Mouse (Mus musculus) midbrain, embryonic 15.5 days (tissue): ENCODE data around the gene 4833423E24Rik. TPM values are rescaled to one million over a fixed set of nuclear protein-coding genes. Genes with fewer than 3 reads are reported as not detected.

Source experiments
- ATAC-seq: fragments of 200-750 bp; cut with Nextera tagmentation; replicated peaks from 2 replicates; pipeline ENCODE4 v1.8.0; 2017; ENCODE audit warnings: moderate TSS enrichment
- H3K27ac ChIP-seq: fragments of 300-500 bp; sonication (generic); 2 replicates; pipeline ENCODE4 v1.5.1; 2015; ENCODE audit warnings: mild to moderate bottlenecking, inconsistent platforms
- H3K27me3 ChIP-seq: fragments of 300-500 bp; sonication (generic); replicated peaks from 2 replicates; pipeline ENCODE4 v1.6.1; 2015; ENCODE audit warnings: inconsistent platforms
- H3K36me3 ChIP-seq: fragments of 300-500 bp; sonication (generic); replicated peaks from 2 replicates; pipeline ENCODE4 v1.6.1; 2015; ENCODE audit warnings: inconsistent platforms
- H3K4me1 ChIP-seq: fragments of 300-500 bp; sonication (generic); 2 replicates; pipeline ENCODE4 v1.6.1; 2015; ENCODE audit warnings: inconsistent platforms
- H3K4me2 ChIP-seq: fragments of 300-500 bp; sonication (generic); 2 replicates; pipeline ENCODE4 v1.6.1; 2015; ENCODE audit warnings: inconsistent platforms, mild to moderate bottlenecking, moderate library complexity
- H3K4me3 ChIP-seq: fragments of 300-500 bp; sonication (generic); 2 replicates; pipeline ENCODE4 v1.5.1; 2015; ENCODE audit warnings: mild to moderate bottlenecking, inconsistent platforms
- H3K9ac ChIP-seq: fragments of 300-500 bp; sonication (generic); 2 replicates; pipeline ENCODE4 v1.6.1; 2015; ENCODE audit warnings: mild to moderate bottlenecking, inconsistent platforms
- H3K9me3 ChIP-seq: fragments of 300-500 bp; sonication (generic); 2 replicates; pipeline ENCODE4 v1.6.1; 2016; ENCODE audit warnings: inconsistent platforms
- WGBS: fragments of 180-500 bp; shearing (Covaris S2); methylation state at CpG from one replicate; pipeline ENCODE4 v1.1.7; 2015; ENCODE audit warnings: mixed read lengths; 5-methylcytosine and 5-hydroxymethylcytosine counted together
- polyA plus RNA-seq: library from polyadenylated mRNA; unstranded; fragments of >200 nt; fragmentation: Nextera tagmentation; extraction: Ambion mirVana; gene quantifications from 2 replicates; pipeline ENCODE4 v1.2.1, GENCODE M21; 2015

4833423E24Rik gene
- polyA plus RNA-seq, result 0.19 and 0.32 TPM in 2 replicates

- WGBS, result 15% methylated on average over 4 of the region's 4 CpGs
Measured at GRCm38 (mm10) chr2:85518879-85519278, at the start of gene 4833423E24Rik. Gene 4833423E24Rik, minus strand, starts transcription at chr2:85519024.

GRCm38 (mm10) chr2:85561187-85561586 lies 42.4 kb upstream of the 4833423E24Rik start:
- ATAC-seq, result peak; percentile 86
- no peak overlapping the region for H3K9ac ChIP-seq
- H3K4me1 ChIP-seq, result no peaks in the 10 kb centered on the region
- no peak overlapping the region for H3K4me2 ChIP-seq
- no peak overlapping the region for H3K4me3 ChIP-seq
- no peak overlapping the region for H3K27ac ChIP-seq
- 20% methylated on average over 4 of the region's 4 CpGs for WGBS
- H3K36me3 ChIP-seq, result no peaks in the 10 kb centered on the region
- H3K9me3 ChIP-seq, result no peaks in the 10 kb centered on the region
- H3K27me3 ChIP-seq, result no peaks in the 10 kb centered on the region

More at GRCm38 (mm10) chr2:85518879-85519278, at the start of gene 4833423E24Rik:
- Histone ChIP-seq H3K36me3 (no peaks in the 10 kb centered on the region), H3K4me2 (no peak within 1 kb of the TSS), H3K9me3 (no peaks in the 10 kb centered on the region), H3K27ac (no peak within 1 kb of the TSS), H3K27me3 (no peaks in the 10 kb centered on the region), H3K9ac (no peak within 1 kb of the TSS), H3K4me1 (no peaks in the 10 kb centered on the region), H3K4me3 (no peak within 1 kb of the TSS)
- peak; percentile 72 for ATAC-seq

DNA sequence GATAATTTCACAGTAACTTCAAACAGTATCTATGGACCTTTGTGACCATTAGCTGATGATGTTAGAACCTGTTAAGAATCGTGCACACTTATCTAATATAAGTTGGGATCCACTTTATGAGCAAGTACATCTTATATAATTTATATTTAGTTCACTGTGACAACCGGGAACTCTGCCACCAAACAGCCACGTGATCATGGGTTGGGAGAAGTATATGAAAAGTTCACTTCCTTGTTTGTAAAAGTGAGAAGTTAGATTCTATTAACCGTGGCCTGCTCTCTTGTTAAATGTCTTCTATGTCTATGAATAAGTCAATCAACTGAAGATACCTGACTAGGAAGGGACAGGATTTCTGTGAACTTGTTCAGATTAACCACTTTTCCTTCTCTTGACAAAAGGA lies 41.4 kb upstream of the 4833423E24Rik start:
- no peak overlapping the region for H3K4me3 ChIP-seq
- no peaks in the 10 kb centered on the region for H3K36me3 ChIP-seq
- no peaks in the 10 kb centered on the region for H3K9me3 ChIP-seq

GRCm38 (mm10) chr2:85554806-85555205 lies 36.0 kb upstream of the 4833423E24Rik start:
- H3K9me3 ChIP-seq, result no peaks in the 10 kb centered on the region
- H3K4me2 ChIP-seq, result no peak overlapping the region
- H3K27me3 ChIP-seq, result no peaks in the 10 kb centered on the region
- ATAC-seq, result no peak
- no peak overlapping the region for H3K9ac ChIP-seq
- no peaks in the 10 kb centered on the region for H3K4me1 ChIP-seq
- H3K4me3 ChIP-seq, result no peak overlapping the region
- 73% methylated on average over 1 of the region's 1 CpGs for WGBS
- no peaks in the 10 kb centered on the region for H3K36me3 ChIP-seq
- H3K27ac ChIP-seq, result no peak overlapping the region

More for the DNA sequence above, 41.4 kb upstream of the 4833423E24Rik start:
- H3K27ac ChIP-seq, result no peak overlapping the region
- no peaks in the 10 kb centered on the region for H3K27me3 ChIP-seq
- no peak for ATAC-seq
- WGBS, result 73% methylated on average over 4 of the region's 4 CpGs
- no peak overlapping the region for H3K4me2 ChIP-seq
- no peaks in the 10 kb centered on the region for H3K4me1 ChIP-seq
- no peak overlapping the region for H3K9ac ChIP-seq

GRCm38 (mm10) chr2:85533934-85534333 lies 15.1 kb upstream of the 4833423E24Rik start:
- no peak overlapping the region for H3K9ac ChIP-seq
- no peaks in the 10 kb centered on the region for H3K9me3 ChIP-seq
- no peak for ATAC-seq
- H3K4me2 ChIP-seq, result no peak overlapping the region
- H3K27ac ChIP-seq, result no peak overlapping the region
- no peaks in the 10 kb centered on the region for H3K27me3 ChIP-seq
- no peaks in the 10 kb centered on the region for H3K4me1 ChIP-seq
- 90% methylated on average over 1 of the region's 1 CpGs for WGBS
- no peaks in the 10 kb centered on the region for H3K36me3 ChIP-seq
- H3K4me3 ChIP-seq, result no peak overlapping the region

DNA sequence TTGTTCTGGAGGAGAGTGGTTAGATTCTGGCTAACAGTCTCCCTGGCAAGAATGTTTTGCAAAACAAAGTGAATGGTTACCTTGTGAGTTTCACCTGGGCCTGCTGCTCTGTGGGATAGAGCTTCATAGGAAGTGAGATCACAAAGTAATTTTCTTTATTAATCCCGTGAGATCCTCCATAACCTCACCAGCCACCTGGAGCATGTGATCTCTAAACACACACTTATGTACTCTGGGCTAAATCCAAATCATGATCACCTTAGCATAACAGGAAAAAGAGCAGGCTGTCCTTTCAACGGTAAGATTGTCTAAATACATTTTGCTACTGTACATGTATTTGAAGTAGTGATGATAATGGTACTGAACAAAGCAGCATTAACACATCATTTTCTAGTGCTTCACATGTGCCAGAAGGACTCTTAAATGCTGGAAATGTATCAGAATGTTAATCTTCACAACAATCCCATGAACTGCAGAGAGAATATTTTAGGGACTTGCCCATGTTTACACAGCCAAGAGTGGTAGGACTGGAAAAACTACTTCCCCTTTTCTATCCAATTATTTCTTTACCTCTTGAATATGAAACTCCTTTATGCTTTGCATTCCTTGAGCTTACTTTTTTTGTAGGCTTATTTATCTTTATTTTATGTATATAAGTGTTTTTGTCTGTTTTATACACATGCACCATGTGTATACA lies 13.4 kb upstream of the 4833423E24Rik start:
- H3K9me3 ChIP-seq, result no peaks in the 10 kb centered on the region
- no peaks in the 10 kb centered on the region for H3K36me3 ChIP-seq
- no peaks in the 10 kb centered on the region for H3K4me1 ChIP-seq
- 77% methylated on average over 2 of the region's 2 CpGs for WGBS
- H3K4me3 ChIP-seq, result no peak overlapping the region
- ATAC-seq, result no peak
- H3K4me2 ChIP-seq, result no peak overlapping the region
- H3K27me3 ChIP-seq, result no peaks in the 10 kb centered on the region
- no peak overlapping the region for H3K27ac ChIP-seq
- no peak overlapping the region for H3K9ac ChIP-seq

DNA sequence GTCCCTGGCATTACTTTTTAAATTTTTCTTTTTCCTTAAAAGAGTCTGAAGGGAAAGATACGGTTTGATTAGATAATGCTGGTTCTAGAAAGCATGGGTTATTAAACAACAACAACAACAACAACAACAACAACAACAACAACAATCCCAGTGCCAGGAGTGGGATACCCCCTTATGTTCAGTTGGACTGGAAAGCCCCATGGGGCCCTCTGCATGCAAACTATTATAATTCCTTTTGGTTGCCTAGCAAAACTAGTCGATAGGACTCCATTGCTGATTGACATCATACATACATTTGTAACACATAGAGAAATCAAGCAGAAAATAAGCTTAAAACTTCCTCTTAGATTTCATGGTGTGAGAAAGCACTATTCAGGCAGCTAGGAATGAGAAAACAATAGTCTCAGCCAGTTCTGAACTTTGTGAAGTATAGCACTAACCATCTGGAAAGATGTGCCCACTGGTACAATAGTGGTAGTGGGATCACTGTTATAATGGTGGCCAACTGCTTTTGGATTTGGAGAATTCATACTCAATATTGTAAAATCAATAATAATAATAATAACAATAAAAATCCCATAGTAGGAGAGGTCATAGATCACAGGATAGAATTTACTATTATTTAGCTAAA lies 4.2 kb upstream of the 4833423E24Rik start:
- 58% methylated on average over 2 of the region's 2 CpGs for WGBS
- Histone ChIP-seq H3K9me3 (no peaks in the 10 kb centered on the region), H3K9ac (no peak overlapping the region), H3K27me3 (no peaks in the 10 kb centered on the region), H3K4me2 (no peak overlapping the region), H3K4me1 (no peaks in the 10 kb centered on the region), H3K4me3 (no peak overlapping the region), H3K36me3 (no peaks in the 10 kb centered on the region), H3K27ac (no peak overlapping the region)
- no peak for ATAC-seq

DNA sequence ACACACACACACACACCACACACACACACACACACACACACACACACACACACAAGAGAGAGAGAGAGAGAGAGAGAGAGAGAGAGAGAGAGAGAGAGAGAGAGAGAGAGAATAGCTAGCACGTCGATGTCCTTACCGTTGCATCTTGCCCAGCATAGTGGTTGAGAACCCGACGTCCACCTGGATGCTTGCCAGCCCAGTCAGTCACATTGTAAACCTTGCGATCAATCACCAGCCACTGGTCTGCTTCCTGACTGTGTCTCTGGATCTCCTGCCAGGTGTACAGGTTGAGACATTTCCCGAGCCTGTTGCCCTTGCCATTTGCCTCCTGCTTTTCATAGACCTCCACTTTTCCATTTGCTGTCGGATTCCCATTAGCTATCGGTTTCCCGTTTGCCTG lies 532 bp downstream of the 4833423E24Rik start:
- Histone ChIP-seq H3K27me3 (no peaks in the 10 kb centered on the region), H3K9me3 (no peaks in the 10 kb centered on the region), H3K36me3 (no peaks in the 10 kb centered on the region), H3K4me2 (no peak overlapping the region), H3K27ac (no peak overlapping the region), H3K4me3 (no peak overlapping the region), H3K9ac (no peak overlapping the region), H3K4me1 (no peaks in the 10 kb centered on the region)
- 84% methylated on average over 10 of the region's 10 CpGs for WGBS
- ATAC-seq, result no peak

DNA sequence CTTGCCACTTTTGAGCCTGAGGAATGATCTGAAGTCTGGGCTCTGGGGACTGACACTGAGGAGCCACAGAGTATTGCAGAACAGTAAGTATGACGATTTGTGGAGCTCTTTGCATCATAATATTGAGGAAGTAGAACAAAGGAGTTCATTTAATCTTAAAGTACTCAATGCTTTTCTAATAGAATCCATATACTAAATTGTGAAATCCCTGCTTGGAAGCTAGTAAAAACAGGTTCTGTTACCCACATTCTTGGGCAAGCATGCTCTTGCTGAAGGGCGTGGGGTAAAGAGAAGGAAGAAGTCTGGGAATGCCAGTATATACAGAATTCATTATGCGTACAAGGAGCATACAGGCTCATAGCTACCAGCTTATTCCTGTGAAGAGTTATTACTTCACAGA lies 8.4 kb downstream of the 4833423E24Rik start:
- Histone ChIP-seq H3K27me3 (no peaks in the 10 kb centered on the region), H3K9me3 (no peaks in the 10 kb centered on the region), H3K27ac (no peak overlapping the region), H3K36me3 (no peaks in the 10 kb centered on the region), H3K4me3 (no peak overlapping the region), H3K4me1 (no peaks in the 10 kb centered on the region), H3K4me2 (no peak overlapping the region), H3K9ac (no peak overlapping the region)
- no peak for ATAC-seq
- WGBS, result 81% methylated on average over 3 of the region's 3 CpGs

DNA sequence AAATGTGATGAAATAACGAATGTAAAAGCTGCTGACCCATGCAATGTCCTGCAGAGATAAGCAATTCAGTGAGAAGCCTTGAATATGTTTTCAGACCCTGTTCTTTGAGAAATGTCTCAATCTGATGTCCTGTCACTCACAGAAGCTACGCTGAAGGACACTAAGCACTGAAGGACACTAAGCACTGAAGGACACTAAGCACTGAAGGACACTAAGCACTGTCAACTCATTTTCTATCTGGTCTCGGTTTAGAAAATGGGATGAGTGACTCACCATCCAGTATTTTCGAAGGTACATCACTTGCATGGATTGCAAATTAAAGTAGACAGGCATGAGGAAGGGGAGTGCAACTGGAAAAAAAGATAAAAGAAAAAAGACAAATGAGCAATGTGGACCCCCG lies 28.4 kb downstream of the 4833423E24Rik start:
- Histone ChIP-seq H3K9me3 (no peaks in the 10 kb centered on the region), H3K4me1 (no peaks in the 10 kb centered on the region), H3K9ac (no peak overlapping the region), H3K4me2 (no peak overlapping the region), H3K27ac (no peak overlapping the region), H3K4me3 (no peak overlapping the region), H3K27me3 (no peaks in the 10 kb centered on the region), H3K36me3 (no peaks in the 10 kb centered on the region)
- 57% methylated on average over 5 of the region's 5 CpGs for WGBS
- no peak for ATAC-seq

DNA sequence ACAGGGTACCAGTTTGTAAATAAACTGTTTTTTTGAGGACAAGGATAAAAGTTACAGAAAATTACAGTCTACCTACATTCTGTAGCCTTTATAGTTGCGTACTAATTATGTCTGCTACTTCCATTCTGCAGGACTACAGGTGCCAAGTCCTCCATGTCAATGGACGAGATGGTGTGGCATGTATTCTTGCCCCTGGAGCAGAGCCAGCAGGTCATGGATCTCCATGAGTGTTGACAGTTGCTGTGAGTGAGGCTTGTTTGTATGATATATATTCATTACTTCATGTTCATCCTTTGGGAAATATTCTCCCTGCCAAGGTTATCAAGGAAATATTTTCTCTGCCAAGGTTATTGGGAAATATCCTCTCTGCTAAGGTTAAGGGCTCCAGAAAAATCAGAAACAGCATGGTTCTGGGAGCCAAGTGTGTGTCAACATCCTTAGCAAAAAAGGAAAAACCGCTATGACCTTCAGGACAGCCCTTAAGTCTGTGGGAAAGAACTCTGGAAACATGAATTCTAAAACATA lies 52.0 kb downstream of the 4833423E24Rik start:
- no peak overlapping the region for H3K4me2 ChIP-seq
- H3K4me1 ChIP-seq, result no peaks in the 10 kb centered on the region
- no peak overlapping the region for H3K9ac ChIP-seq
- no peaks in the 10 kb centered on the region for H3K9me3 ChIP-seq
- H3K27ac ChIP-seq, result no peak overlapping the region
- H3K27me3 ChIP-seq, result no peaks in the 10 kb centered on the region
- WGBS, result 83% methylated on average over 3 of the region's 3 CpGs
- ATAC-seq, result no peak
- no peak overlapping the region for H3K4me3 ChIP-seq
- H3K36me3 ChIP-seq, result no peaks in the 10 kb centered on the region

- Histone ChIP-seq H3K27ac (no peak within 1 kb of the TSS), H3K4me2 (no peak within 1 kb of the TSS), H3K4me3 (no peak within 1 kb of the TSS), H3K9ac (no peak within 1 kb of the TSS), H3K9me3 (no peaks in the 10 kb centered on the region), H3K36me3 (no peaks in the 10 kb centered on the region), H3K4me1 (no peaks in the 10 kb centered on the region), H3K27me3 (no peaks in the 10 kb centered on the region)
- WGBS, result 17% methylated on average over 1 of the region's 1 CpGs
- no peak for ATAC-seq
Measured at GRCm38 (mm10) chr2:85443539-85443938, 75.3 kb downstream of the 4833423E24Rik start, which contains the start of gene Olfr995. Gene Olfr995, minus strand, starts transcription at chr2:85443639.

- Histone ChIP-seq H3K27me3 (no peaks in the 10 kb centered on the region), H3K4me1 (no peaks in the 10 kb centered on the region), H3K36me3 (no peaks in the 10 kb centered on the region), H3K9ac (no peak overlapping the region), H3K4me3 (no peak overlapping the region), H3K4me2 (no peak overlapping the region), H3K9me3 (no peaks in the 10 kb centered on the region), H3K27ac (no peak overlapping the region)
- ATAC-seq, result no peak
Measured at GRCm38 (mm10) chr2:85442546-85442945, 76.3 kb downstream of the 4833423E24Rik start.
